In genomic region chr11:62047817-62048640, GRCm38 (mm10) we compare ENCODE assay signal across 8 mouse cellular contexts.
DNase-seq lines count a peak whose midpoint lies in the region; ATAC-seq and TF ChIP-seq lines count a peak whose summit lies in the region.

No protein-coding gene starts in this region.

- 36% methylated on average over 9 of the region's 9 CpGs for WGBS in hindbrain, postnatal 0 days

- ATAC-seq in hindbrain, postnatal 0 days, result peak; percentile 66; the same call in 1 of the 2 replicates

- H3K4me1 ChIP-seq in hindbrain, postnatal 0 days (ENCODE audit: insufficient read depth, low read length), result no peaks in the 10 kb centered on the region

- DNase-seq in ovary, adult 18-20 months (ENCODE audit: low spot score), result peak; percentile 26
- no peak for DNase-seq in ovary, postnatal 10 days (ENCODE audit: low spot score)
- DNase-seq in c-Kit-negative CD71-positive TER-119-positive erythroid progenitor cells, embryonic 14.5 days (ENCODE audit: low read depth, low spot score), result peak; percentile 47
- DNase-seq in fibroblast of lung, adult 2 months (ENCODE audit: low read depth), result peak; percentile 59
- DNase-seq in hindbrain, postnatal 0 days (ENCODE audit: low spot score), result peak; percentile 89
- DNase-seq in left cerebral cortex, postnatal 4 days, result peak; percentile 69
- DNase-seq in ovary, postnatal 14 days (ENCODE audit: low spot score), result peak; percentile 49
- DNase-seq in thymus, postnatal 14 days, result peak; percentile 58

- no peaks in the 10 kb centered on the region for H3K36me3 ChIP-seq in hindbrain, postnatal 0 days (ENCODE audit: insufficient read depth, low read length)

- H3K9ac ChIP-seq in hindbrain, postnatal 0 days (replicated peaks; ENCODE audit: low read length), result no peak overlapping the region

- no peaks in the 10 kb centered on the region for H3K27me3 ChIP-seq in hindbrain, postnatal 0 days (ENCODE audit: insufficient read depth, low read length)

- intact Hi-C loops in left cerebral cortex, postnatal 4 days (cut with DNase I), result loop anchor here (2.0 kb wide), 1 partner anchor 231 kb away; no protein-coding TSS in a partner anchor

- peak; percentile 89 for TF ChIP-seq CTCF in hindbrain, postnatal 0 days (IDR thresholded peaks at IDR 0.05; ENCODE audit: low read depth)

- no peak overlapping the region for H3K4me2 ChIP-seq in hindbrain, postnatal 0 days (ENCODE audit: low read depth, low read length)

- no peak overlapping the region for H3K27ac ChIP-seq in hindbrain, postnatal 0 days

- no peak overlapping the region for H3K4me3 ChIP-seq in hindbrain, postnatal 0 days (ENCODE audit: low read length)

- no peaks in the 10 kb centered on the region for H3K9me3 ChIP-seq in hindbrain, postnatal 0 days (ENCODE audit: low read length)
